ENCODE assay signal across 8 mouse cellular contexts in genomic region chr15:93002002-93002904, GRCm38 (mm10).
DNase-seq lines count a peak whose midpoint lies in the region; ATAC-seq and TF ChIP-seq lines count a peak whose summit lies in the region.

No protein-coding gene starts in this region.

- peaks cover 32% of the 10 kb centered on the region for H3K4me1 ChIP-seq in embryonic facial prominence, embryonic 10.5 days
- peaks cover 22% of the 10 kb centered on the region for H3K4me1 ChIP-seq in heart, postnatal 0 days (ENCODE audit: control insufficient read depth, insufficient read depth)
- peaks cover 13% of the 10 kb centered on the region for H3K4me1 ChIP-seq in midbrain, embryonic 11.5 days (ENCODE audit: control insufficient read depth, insufficient read depth, low read length)

- H3K36me3 ChIP-seq in embryonic facial prominence, embryonic 10.5 days (replicated peaks): no peaks in the 10 kb centered on the region
- no peaks in the 10 kb centered on the region for H3K36me3 ChIP-seq in heart, postnatal 0 days (replicated peaks; ENCODE audit: control insufficient read depth, insufficient read depth, low read length)
- H3K36me3 ChIP-seq in midbrain, embryonic 11.5 days (ENCODE audit: control insufficient read depth, insufficient read depth, low read length): no peaks in the 10 kb centered on the region

- H3K27me3 ChIP-seq in embryonic facial prominence, embryonic 10.5 days (replicated peaks; ENCODE audit: low read depth, poor library complexity, severe bottlenecking): peaks cover 3% of the 10 kb centered on the region; the same call in 1 of the 2 replicates
- H3K27me3 ChIP-seq in heart, postnatal 0 days (ENCODE audit: control insufficient read depth, insufficient read depth, low read length): no peaks in the 10 kb centered on the region
- no peaks in the 10 kb centered on the region for H3K27me3 ChIP-seq in midbrain, embryonic 11.5 days (ENCODE audit: control insufficient read depth, insufficient read depth, low read length)

- peak overlapping the region; percentile 74 for H3K27ac ChIP-seq in layer of hippocampus, adult 2 months
- H3K27ac ChIP-seq in embryonic facial prominence, embryonic 10.5 days (replicated peaks): peak overlapping the region; percentile 31
- 0 out of 2 replicates have a peak overlapping the region, but pooled peaks have one; percentile 20 for H3K27ac ChIP-seq in heart, postnatal 0 days (ENCODE audit: low read depth)
- H3K27ac ChIP-seq in midbrain, embryonic 11.5 days (ENCODE audit: low read depth, low read length): no peak overlapping the region

- TF ChIP-seq CTCF in layer of hippocampus, adult 2 months (conservative IDR thresholded peaks at IDR 0.05): no peak
- TF ChIP-seq CTCF in heart, postnatal 0 days (IDR thresholded peaks at IDR 0.05; ENCODE audit: low read depth): no peak

- intact Hi-C loops in left cerebral cortex, postnatal 25 days (cut with DNase I): loop anchor here (5.0 kb wide), 2 partner anchors 45 to 405 kb away; no protein-coding TSS in a partner anchor

- no peaks in the 10 kb centered on the region for H3K9me3 ChIP-seq in embryonic facial prominence, embryonic 10.5 days
- no peaks in the 10 kb centered on the region for H3K9me3 ChIP-seq in heart, postnatal 0 days (replicated peaks; ENCODE audit: control insufficient read depth, low read length)
- no peaks in the 10 kb centered on the region for H3K9me3 ChIP-seq in midbrain, embryonic 11.5 days (ENCODE audit: control insufficient read depth, low read length)

- peak overlapping the region; percentile 52 for H3K4me3 ChIP-seq in layer of hippocampus, adult 2 months
- H3K4me3 ChIP-seq in embryonic facial prominence, embryonic 10.5 days: peak overlapping the region; percentile 46
- H3K4me3 ChIP-seq in heart, postnatal 0 days (ENCODE audit: low read depth, low read length): peak overlapping the region; percentile 29
- peak overlapping the region; percentile 16; the same call in 1 of the 2 replicates for H3K4me3 ChIP-seq in midbrain, embryonic 11.5 days (ENCODE audit: low read depth, low read length)

- DNase-seq in layer of hippocampus, adult 2 months (ENCODE audit: low spot score in 2 of 2): peak in 1 of 2 experiments; percentile 25
- DNase-seq in layer of hippocampus, adult 9-10 months (ENCODE audit: low spot score): no peak
- DNase-seq in embryonic facial prominence, embryonic 10.5 days (ENCODE audit: low spot score): peak; percentile 41
- DNase-seq in heart, postnatal 0 days (ENCODE audit: low spot score): peak; percentile 27
- DNase-seq in left cerebral cortex, postnatal 25 days (ENCODE audit: low spot score in 2 of 2): peak; percentile 30 to 43
- peak; percentile 88 for DNase-seq in midbrain, embryonic 11.5 days (ENCODE audit: low spot score, missing footprints)
- DNase-seq in thymus, postnatal 10 days (ENCODE audit: low spot score in 2 of 2): no peak

- H3K9ac ChIP-seq in heart, postnatal 0 days (replicated peaks; ENCODE audit: low read depth, low read length): peak overlapping the region; percentile 45
- H3K9ac ChIP-seq in midbrain, embryonic 11.5 days (ENCODE audit: low read length): peak overlapping the region; percentile 39

- TF ChIP-seq EP300 in heart, postnatal 0 days (IDR thresholded peaks at IDR 0.05; ENCODE audit: low read depth): no peak

- peak; percentile 34; the same call in 1 of the 2 replicates for ATAC-seq in heart, postnatal 0 days (ENCODE audit: insufficient read depth, low read depth)
- ATAC-seq in midbrain, embryonic 11.5 days (ENCODE audit: low FRiP score): peak; percentile 64
- no peak for ATAC-seq in activated CD4-positive, CD25-positive, alpha-beta regulatory T cell, adult 4 months

- peak overlapping the region; percentile 59 for H3K4me2 ChIP-seq in heart, postnatal 0 days (ENCODE audit: low read depth, low read length)
- H3K4me2 ChIP-seq in midbrain, embryonic 11.5 days: peak overlapping the region; percentile 45

- 30% methylated on average over 25 of the region's 25 CpGs for WGBS in embryonic facial prominence, embryonic 10.5 days
- 18% methylated on average over 25 of the region's 25 CpGs for WGBS in heart, postnatal 0 days
- 31% methylated on average over 25 of the region's 25 CpGs for WGBS in midbrain, embryonic 11.5 days

Comparison
In these comparisons a context has a peak if more than half of its experiments do, and no peak if none do; other contexts are left out.
1. DNase-seq: peak in embryonic facial prominence, embryonic 10.5 days (single experiment), heart, postnatal 0 days (single experiment), left cerebral cortex, postnatal 25 days (2 of 2) and midbrain, embryonic 11.5 days (single experiment); none in layer of hippocampus, adult 9-10 months (single experiment) and thymus, postnatal 10 days (0 of 2).
2. Peak in every context shown above with its lines, with median percentiles within 50 percentile points of each other: H3K4me3 ChIP-seq.